Mouse (Mus musculus): ENCODE results near the gene Fzr1.

- TF ChIP-seq EP300 (IDR thresholded peaks at IDR 0.05; ENCODE audit: low read depth) (no peak), CTCF (IDR thresholded peaks at IDR 0.05; ENCODE audit: low read depth) (no peak)
Measured at GRCm38 (mm10) chr10:81390678-81390965, 12.3 kb upstream of the Fzr1 start.
